Mouse (Mus musculus) 3T3-L1 (cell line): ENCODE measurements around the gene Sema3b.
A peak's percentile ranks its signal among the peaks of the same experiment; 100 is the strongest.
"Not testable (repeated sequence)": the region's sequence is repeated elsewhere in the genome, so short reads cannot be mapped to it uniquely, and the experiment has no call there.

Source experiments
- DNase-seq: peaks from one replicate; pipeline ENCODE4 v3.0.0-alpha.2; 2015; ENCODE audit warnings: low read depth, low spot score

Sema3b gene

DNA sequence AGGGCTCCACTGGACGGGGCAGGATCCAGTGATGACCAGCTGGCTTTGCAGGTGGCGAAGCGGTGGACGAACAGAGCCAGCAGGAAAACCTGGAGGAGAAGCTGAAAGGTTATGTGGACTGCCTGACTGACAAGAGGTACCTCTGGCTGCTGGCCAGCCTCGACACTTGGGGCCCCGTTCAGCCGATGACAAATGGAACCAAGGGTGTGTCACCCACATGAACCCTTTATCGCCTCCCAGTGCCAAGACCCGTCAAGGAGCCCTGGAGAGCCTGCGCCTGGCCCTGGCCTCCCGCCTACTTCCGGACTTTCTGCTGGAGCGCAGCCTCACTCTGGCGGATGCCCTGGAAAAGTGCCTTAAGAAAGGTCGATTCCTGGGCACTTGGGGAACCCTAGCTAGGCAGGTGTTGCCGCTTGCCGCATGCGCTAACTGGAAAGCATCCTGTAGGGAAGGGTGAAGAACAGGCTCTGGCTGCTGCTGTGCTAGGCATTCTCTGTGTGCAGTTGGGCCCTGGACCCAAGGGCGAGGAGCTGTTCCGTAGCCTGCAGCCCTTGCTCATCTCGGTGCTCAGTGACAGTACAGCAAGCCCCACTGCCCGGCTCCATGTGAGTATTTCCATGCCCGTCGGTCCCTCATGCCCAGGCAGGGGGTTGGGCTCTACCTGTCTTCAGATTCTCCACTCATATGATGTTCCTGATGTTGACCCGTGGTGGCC lies 18.8 kb downstream of the Sema3b start:
- DNase-seq: no peak

GRCm38 (mm10) chr9:107587833-107588639 lies 21.0 kb downstream of the Sema3b start:
- DNase-seq: peak; percentile 73

GRCm38 (mm10) chr9:107586974-107587832 lies 21.8 kb downstream of the Sema3b start, which contains the start of gene Ifrd2:
Gene Ifrd2 (plus strand): TSS chr9:107587642.
- DNase-seq: peak; percentile 98

GRCm38 (mm10) chr9:107586504-107586903 lies 22.5 kb downstream of the Sema3b start:
- DNase-seq: no peak

DNA sequence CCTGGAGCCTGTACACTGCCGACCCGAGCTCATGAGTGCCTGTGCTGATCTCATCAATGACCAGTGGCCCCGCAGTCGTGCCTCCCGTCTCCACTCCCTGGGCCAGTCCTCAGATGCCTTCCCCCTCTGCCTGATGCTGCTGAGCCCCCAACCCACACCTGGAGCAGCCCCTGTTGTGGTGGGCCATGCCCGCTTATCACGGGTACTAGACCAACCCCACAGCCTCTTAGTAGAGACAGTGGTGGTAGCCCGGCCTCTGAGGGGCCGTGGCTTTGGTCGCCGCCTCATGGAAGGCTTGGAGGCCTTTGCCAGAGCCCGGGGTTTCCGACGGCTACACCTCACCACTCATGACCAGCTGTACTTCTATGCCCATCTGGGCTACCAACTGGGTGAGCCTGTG lies 25.9 kb downstream of the Sema3b start:
- DNase-seq: no peak

GRCm38 (mm10) chr9:107582509-107583062 lies 26.4 kb downstream of the Sema3b start:
- DNase-seq: no peak

GRCm38 (mm10) chr9:107581584-107581983 lies 27.4 kb downstream of the Sema3b start:
- DNase-seq: no peak

DNA sequence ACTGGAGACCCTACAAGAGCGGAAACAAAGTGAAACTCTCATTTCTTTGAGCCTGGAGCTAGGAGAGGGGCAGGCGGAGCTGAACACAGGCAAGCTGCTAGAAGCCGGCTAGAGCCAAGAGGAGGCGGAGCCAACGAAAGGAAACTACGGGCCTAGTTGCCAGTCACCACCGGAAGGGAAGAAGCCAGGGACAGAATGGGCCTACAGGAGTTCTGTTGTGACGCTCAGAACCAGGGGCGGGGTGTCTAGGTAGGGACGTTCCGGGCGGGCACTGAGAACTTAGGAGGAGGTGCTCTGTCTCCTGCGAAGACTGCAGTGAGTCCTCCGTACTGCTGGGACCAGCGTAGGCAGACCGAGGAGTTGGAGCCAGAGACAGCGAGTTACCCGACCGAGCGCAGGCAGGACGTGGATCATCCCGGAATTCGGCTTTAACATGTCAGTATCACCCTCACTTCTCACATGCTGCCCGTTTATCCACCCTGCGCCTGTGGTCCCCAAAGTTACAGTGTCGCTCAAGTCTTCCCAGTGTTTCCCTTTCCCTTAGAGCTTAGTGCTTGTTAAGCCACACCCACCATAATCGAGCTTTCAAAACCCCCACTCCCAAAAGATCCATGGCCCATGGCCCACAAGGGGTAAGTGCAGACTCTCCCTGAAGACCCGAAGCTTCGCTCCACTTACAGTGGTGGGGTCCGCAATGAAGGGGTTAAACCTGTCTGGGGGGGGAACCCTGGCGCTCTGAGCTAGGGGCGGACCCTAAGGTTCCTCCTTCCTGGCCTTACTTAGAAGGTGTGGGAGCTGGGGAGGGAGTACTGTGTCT lies 28.3 kb downstream of the Sema3b start, which contains the start of gene Hyal3:
Gene Hyal3 (plus strand): TSS at position 318 of the 817 bp plus-strand sequence.
- peak; percentile 97 for DNase-seq

- DNase-seq: peak; percentile 82
Measured at GRCm38 (mm10) chr9:107579023-107579900, 29.8 kb downstream of the Sema3b start.

GRCm38 (mm10) chr9:107578587-107578986 lies 30.4 kb downstream of the Sema3b start, which contains the start of gene Naa80:
Gene Naa80 (plus strand): TSS chr9:107578887.
- DNase-seq: no peak

GRCm38 (mm10) chr9:107577871-107578270 lies 31.2 kb downstream of the Sema3b start:
- no peak for DNase-seq

DNA sequence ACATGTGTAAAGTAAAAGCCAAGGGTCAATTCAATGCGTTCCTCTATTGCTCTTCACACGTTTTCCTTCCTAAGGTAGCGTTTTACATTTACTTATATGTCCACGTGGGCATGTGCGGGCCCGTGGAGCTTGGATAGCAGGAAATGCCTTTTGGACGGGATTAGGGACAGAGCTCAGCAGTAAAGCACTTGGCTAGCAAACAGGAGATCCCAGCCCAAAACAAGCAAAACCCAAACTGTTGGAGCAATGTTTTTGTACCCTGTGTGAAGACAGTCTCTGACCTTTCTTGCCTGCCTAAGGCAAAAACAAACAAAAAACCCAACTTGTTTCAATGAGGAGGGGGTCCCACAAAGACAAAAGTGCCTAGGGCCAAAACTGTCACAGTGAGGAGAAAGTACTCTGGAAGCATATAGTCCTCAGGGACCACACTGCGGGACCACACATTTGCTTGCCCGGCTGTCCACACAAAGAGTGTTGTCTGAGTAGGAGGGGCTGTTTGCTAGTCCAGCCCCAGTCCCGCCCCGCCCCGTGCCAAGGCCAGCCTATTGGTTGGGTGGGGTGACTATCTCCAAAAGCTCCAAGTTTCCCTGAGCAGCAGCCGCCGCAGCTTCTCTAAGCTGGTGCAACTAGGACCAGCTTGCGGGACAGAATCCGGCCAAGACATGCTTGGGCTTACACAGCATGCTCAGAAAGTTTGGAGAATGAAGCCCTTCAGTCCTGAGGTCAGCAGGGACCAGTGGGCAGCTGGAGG lies 32.5 kb downstream of the Sema3b start, which contains the start of gene Hyal1:
Gene Hyal1 (plus strand): TSS at position 571 of the 751 bp plus-strand sequence.
- DNase-seq: peak; percentile 54

DNA sequence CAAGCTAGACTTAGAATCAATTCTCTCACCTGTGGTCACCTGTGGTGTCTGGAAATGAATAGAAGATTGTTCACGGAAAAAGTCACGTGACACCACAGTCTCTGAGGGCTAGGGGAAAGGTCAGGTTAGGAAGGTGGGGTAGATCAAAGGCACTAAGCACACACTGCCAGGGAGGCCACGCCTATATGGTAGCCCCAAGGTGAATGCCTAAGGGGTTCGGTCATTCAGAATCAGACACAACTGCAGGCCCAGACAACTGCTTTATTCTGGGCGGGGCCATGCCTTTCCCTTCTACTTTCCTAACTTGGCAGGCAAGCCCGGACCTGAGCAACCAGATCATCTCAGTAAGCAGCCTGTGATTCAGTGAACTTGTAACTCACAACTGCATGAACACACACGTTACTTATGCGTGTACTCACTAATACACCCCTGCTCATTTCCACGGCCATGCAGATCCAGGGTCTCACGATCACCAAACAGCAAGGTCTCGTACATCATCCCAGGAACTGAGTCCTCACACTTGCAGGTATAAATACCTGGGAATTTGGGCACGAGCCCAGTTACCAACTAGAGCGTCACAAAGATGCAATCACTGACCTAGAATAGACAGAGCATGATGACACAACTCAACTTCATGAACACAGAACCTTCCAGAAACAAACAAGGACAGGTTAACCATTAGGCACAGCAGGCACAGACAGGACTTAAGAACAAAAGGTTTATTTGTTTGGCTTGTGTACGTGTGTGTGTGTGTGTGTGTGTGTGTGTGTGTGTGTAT lies 33.3 kb downstream of the Sema3b start:
- DNase-seq: peak; percentile 56

- not testable (repeated sequence) for DNase-seq
Measured at GRCm38 (mm10) chr9:107573774-107574173, 35.3 kb downstream of the Sema3b start.

DNA sequence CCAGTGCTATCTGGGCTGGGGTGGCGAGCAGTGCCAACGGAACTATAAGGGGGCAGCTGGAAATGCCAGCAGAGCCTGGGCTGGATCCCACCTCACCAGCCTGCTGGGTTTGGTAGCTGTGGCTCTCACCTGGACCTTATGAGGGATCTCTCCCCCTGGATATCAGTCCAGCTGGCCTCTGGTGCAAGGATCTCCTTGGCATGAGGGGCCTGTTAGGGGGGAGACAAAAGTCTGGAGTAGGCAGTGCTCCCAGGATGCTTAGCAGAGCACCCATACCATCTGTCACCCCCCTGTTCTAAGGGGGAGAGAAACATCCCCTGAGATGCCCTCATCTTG lies 36.7 kb downstream of the Sema3b start:
- DNase-seq: no peak

- no peak for DNase-seq
Measured at GRCm38 (mm10) chr9:107571534-107572326, 37.3 kb downstream of the Sema3b start.

DNA sequence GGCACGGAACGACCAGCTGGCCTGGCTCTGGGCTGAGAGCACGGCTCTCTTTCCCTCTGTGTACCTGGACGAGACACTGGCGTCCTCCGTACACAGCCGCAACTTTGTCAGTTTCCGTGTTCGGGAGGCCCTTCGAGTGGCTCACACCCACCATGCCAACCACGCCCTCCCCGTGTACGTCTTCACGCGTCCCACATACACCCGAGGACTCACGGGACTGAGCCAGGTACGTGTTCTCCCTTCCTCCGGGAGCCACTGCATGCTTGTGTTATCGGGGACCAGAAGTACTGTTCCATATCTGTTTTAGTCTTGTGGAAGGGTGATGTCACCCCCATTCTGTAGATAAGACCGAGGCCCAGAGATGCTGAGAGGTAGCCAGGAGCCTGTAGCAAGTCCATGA lies 38.2 kb downstream of the Sema3b start:
- DNase-seq: no peak
